Mouse (Mus musculus) cerebral cortex, adult 2 months (tissue): Measurements from ENCODE around the gene Fmo1.

Experiments
- WGBS: fragments of 180-500 bp; shearing (Covaris S2); methylation state at CpG from one replicate; pipeline ENCODE4 v1.1.7; 2018; 5-methylcytosine and 5-hydroxymethylcytosine counted together

Gene Fmo1

GRCm38 (mm10) chr1:162785222-162785621 is 81.2 kb downstream of the Fmo1 start:
- WGBS, result 65% methylated on average over 4 of the region's 4 CpGs

- WGBS, result 93% methylated on average over 7 of the region's 7 CpGs
Measured at GRCm38 (mm10) chr1:162783669-162784248, 82.7 kb downstream of the Fmo1 start.

GRCm38 (mm10) chr1:162781035-162781434 is 85.4 kb downstream of the Fmo1 start:
- 90% methylated on average over 2 of the region's 2 CpGs for WGBS
